Mouse (Mus musculus): Measurements from ENCODE around the gene Zfp385c.

Gene Zfp385c

DNA sequence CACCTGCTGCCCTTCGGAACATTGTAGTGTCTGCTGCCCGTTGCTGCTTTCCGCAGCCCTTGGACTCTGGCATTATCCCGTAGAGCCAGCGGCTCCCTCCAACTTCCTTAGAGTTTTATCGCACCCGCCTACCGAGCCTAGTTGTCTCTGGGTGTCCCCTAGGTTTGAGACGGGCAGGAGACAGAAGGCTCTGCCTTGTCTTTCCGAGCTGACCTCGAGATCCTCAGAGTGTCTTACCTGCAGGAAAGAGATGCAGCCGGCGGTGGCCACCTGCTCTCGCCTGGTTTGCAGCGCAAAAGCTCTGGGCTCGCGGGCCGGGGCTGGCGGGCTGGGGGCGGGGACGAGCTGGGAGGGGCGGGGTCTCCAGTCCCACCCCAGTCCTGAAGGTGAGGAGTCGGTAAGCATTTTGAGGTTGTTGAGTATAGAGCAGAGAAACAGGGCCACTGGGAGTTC lies at the start of gene Zfp385c:
TSS of gene Zfp385c (minus strand) at position 292 of the 453 bp plus-strand sequence.
- no peak for DNase-seq (ENCODE audit: low spot score in 2 of 2)

- no peak for DNase-seq (ENCODE audit: low spot score in 2 of 2)
Observed at GRCm38 (mm10) chr11:100741348-100741747, 49.1 kb upstream of the Zfp385c start.

DNA sequence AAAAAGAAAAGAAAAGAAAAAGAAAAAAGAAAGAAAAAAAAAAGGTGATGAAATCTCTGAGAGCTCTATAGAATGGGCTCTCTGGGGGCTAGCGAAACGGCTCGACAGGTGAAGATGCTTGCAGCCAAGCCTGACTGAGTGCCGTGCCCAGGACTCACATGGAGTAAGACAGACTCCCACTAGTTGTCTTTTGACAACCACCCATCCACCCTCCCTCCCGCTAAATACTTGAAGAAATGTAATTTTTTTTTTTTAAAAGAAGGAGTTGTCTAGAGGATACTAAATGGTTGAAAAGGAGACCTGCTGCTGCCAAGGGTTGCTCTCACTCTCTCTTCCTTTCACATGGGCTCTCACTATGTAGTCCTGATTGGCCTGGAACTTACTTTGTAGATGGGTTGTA lies 46.5 kb upstream of the Zfp385c start:
- DNase-seq (ENCODE audit: low spot score in 2 of 2): no peak

DNA sequence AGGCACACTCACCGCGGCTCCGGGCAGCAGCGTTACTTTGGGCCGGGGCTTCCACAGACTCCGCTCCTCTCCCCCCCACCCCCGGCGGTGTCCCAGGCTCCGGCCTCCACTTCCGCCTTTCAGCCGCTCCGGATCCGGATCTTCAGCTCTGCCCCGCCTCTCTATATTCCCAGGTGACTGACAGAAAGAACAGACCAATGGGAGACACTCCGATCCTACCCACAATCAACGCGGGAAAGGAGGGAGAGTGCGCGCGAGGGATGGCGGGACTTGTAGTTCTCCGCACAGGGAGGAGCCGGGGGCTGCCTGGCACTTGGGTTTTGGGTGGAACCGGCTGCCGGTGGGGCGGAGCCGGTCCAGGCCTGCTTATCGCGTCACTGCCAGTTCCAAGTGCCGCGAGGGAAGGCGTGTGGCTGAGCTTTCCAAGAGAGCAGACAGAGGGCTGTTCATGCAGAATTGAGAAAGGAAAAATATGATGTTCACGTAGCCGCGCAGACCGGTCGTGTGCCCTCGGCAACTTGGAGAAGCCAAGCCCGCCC lies 45.9 kb upstream of the Zfp385c start, which contains the start of gene Rab5c:
TSS of gene Rab5c (minus strand) at position 150 of the 539 bp plus-strand sequence.
- DNase-seq (ENCODE audit: low spot score in 2 of 2): peak; percentile 98 to 99

- DNase-seq (ENCODE audit: low spot score in 2 of 2): no peak
Observed at GRCm38 (mm10) chr11:100737105-100737733, 45.0 kb upstream of the Zfp385c start.

DNA sequence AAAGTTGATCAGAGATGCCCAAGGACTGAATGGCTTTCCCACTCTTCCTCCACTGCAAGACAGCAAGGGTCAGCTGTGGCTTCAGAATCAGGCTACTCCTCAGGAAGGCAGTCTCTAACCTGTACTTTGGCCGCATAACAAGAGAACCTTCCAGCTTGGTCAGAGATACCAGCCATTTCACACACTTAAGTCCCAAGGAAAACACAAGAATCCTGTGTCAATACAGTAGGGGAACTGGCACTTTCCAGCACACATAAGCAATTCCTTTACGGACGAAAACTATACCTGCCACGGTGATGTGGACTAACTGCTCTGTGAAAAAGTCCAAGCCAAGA lies 44.5 kb upstream of the Zfp385c start:
- DNase-seq (ENCODE audit: low spot score in 2 of 2): no peak

GRCm38 (mm10) chr11:100735954-100736745 lies 43.9 kb upstream of the Zfp385c start:
- DNase-seq (ENCODE audit: low spot score in 2 of 2): no peak

GRCm38 (mm10) chr11:100735134-100735865 lies 43.0 kb upstream of the Zfp385c start:
- DNase-seq (ENCODE audit: low spot score in 2 of 2): no peak

DNA sequence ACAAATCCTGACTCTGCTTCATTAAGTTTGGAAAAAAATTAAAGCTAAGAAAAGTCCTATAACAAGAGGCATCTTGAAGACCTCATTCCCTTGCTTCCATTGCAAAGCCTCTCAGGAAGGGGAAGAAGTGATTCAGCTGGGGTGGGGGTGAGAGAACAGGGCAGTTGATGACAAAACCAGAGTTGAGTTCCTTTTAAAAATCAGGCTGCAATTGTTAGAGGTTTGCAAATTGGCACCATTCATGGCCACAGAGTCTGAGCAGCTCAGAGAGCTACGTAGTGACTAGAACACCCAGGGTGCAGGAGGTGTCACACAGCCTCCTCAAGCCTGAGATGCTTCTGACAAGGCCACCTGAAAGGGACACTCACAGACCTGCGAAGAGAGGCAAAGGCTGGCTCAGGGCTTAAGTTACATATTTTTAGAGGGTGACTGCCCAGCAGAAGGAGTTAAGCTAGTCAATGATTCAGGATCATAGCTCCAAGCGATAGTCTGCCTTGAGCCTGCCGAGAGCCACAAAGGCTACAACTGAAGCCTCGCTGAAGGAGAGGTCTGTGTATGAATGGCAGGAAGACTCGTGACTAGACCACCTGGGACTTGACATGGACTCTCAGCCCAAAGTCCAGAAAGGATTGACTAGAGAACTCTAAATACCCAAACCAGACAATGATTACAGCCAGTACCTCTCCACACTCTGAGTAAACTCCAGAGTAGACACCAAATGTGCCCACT lies 38.4 kb upstream of the Zfp385c start:
- DNase-seq (ENCODE audit: low spot score in 2 of 2): no peak

- DNase-seq (ENCODE audit: low spot score in 2 of 2): no peak
Observed at GRCm38 (mm10) chr11:100729976-100730375, 37.7 kb upstream of the Zfp385c start.

GRCm38 (mm10) chr11:100728601-100729000 lies 36.3 kb upstream of the Zfp385c start:
- no peak for DNase-seq (ENCODE audit: low spot score in 2 of 2)

GRCm38 (mm10) chr11:100727201-100727600 lies 34.9 kb upstream of the Zfp385c start:
- no peak for DNase-seq (ENCODE audit: low spot score in 2 of 2)

- DNase-seq (ENCODE audit: low spot score in 2 of 2): no peak
Observed at GRCm38 (mm10) chr11:100724919-100725512, 32.8 kb upstream of the Zfp385c start.

GRCm38 (mm10) chr11:100722493-100723028 lies 30.3 kb upstream of the Zfp385c start:
- DNase-seq (ENCODE audit: low spot score in 2 of 2): no peak

GRCm38 (mm10) chr11:100721776-100722492 lies 29.7 kb upstream of the Zfp385c start:
- DNase-seq (ENCODE audit: low spot score in 2 of 2): no peak

DNA sequence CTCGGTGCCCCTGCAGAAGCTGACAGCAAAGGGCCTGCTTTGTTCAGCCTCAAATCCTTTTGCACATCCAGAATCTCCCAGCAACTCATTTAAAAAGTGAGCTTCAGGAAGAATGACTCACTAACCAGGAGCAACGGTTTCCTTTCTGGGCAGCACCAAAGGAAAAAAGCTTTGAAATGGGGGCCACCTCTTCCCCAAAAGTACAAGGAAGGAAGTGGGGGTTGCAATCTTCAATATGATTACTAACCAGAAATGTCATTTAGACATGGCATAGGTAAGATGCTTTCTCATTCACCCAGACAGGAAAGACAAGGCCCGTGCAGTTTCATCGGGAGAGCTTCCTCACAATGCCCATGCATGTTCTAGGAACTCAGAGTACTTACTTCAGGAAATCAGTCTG lies 29.0 kb upstream of the Zfp385c start:
- DNase-seq (ENCODE audit: low spot score in 2 of 2): no peak

DNA sequence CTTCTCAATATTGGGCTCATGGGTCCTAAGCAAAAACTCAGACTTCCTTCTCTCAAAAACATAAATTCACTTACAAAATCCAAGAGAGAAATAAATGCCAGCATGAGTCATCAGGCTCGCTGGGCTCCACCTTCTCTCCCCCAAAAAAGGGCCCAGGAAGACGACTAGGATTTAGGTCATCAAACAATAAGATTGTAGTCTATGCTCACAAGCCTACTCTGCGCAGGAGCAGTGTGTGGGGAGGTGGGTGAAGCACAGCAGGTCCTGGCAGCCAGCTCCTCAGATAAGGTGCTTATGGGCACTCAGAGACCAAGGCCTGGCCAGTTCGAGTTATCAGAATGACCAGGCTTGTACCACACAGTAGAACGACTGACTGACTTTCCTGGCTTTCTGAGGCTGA lies 28.1 kb upstream of the Zfp385c start:
- no peak for DNase-seq (ENCODE audit: low spot score in 2 of 2)

- DNase-seq (ENCODE audit: low spot score in 2 of 2): no peak
Observed at GRCm38 (mm10) chr11:100719893-100720292, 27.6 kb upstream of the Zfp385c start.

GRCm38 (mm10) chr11:100719312-100719711 lies 27.1 kb upstream of the Zfp385c start:
- DNase-seq (ENCODE audit: low spot score in 2 of 2): no peak

DNA sequence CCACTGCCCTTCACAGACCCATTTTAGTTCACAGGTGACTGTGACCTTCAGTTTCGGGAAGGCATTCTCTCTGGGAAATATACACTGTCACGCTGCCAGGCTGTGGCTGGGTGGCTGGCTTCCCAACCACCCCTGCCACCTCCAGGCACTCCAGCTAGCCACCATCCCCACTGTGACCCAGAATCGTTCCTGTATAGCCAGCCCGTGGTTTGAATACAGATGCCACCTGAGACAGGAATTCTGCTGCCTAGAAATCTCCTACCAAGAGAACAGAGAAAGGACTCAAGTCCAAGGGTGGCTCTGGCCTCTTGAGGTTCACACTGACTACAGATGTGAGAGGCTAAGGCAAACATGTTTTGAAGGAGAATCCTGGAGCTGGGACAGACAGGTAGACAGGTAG lies 26.6 kb upstream of the Zfp385c start:
- no peak for DNase-seq (ENCODE audit: low spot score in 2 of 2)
